Mouse (Mus musculus) heart, embryonic 16.5 days (tissue): ENCODE data around the gene Rorc. TPM values are rescaled to one million over a fixed set of nuclear protein-coding genes. Genes with fewer than 3 reads are reported as not detected.

Experiments
- ATAC-seq: fragments of 200-750 bp; cut with Nextera tagmentation; replicated peaks from 2 replicates; pipeline ENCODE4 v1.8.0; 2017; ENCODE audit warnings: moderate number of reproducible peaks; ENCODE audit not compliant: insufficient read depth, low FRiP score; ENCODE audit errors: extremely low read depth
- H3K27ac ChIP-seq: fragments of 300-500 bp; sonication (generic); 2 replicates; pipeline ENCODE4 v1.5.1; 2014; ENCODE audit warnings: mild to moderate bottlenecking, low read length, control low read depth, moderate library complexity
- H3K27me3 ChIP-seq: fragments of 300-500 bp; sonication (generic); 2 replicates; pipeline ENCODE4 v1.6.1; 2014; ENCODE audit warnings: low read length, mixed read lengths; ENCODE audit not compliant: control insufficient read depth, insufficient read depth
- H3K36me3 ChIP-seq: fragments of 300-500 bp; sonication (generic); 2 replicates; pipeline ENCODE4 v1.6.1; 2014; ENCODE audit not compliant: control insufficient read depth, insufficient read depth
- H3K4me1 ChIP-seq: fragments of 300-500 bp; sonication (generic); 2 replicates; pipeline ENCODE4 v1.6.1; 2014; ENCODE audit warnings: low read length, mixed read lengths; ENCODE audit not compliant: control insufficient read depth, insufficient read depth
- H3K4me2 ChIP-seq: fragments of 300-500 bp; sonication (generic); 2 replicates; pipeline ENCODE4 v1.6.1; 2014; ENCODE audit warnings: low read depth, mild to moderate bottlenecking, control low read depth, low read length
- H3K4me3 ChIP-seq: fragments of 300-500 bp; sonication (generic); 2 replicates; pipeline ENCODE4 v1.5.1; 2014; ENCODE audit warnings: mild to moderate bottlenecking, control low read depth, low read length
- H3K9ac ChIP-seq: fragments of 300-500 bp; sonication (generic); 2 replicates; pipeline ENCODE4 v1.6.1; 2014; ENCODE audit warnings: low read length, control low read depth
- H3K9me3 ChIP-seq: fragments of 300-500 bp; sonication (generic); replicated peaks from 2 replicates; pipeline ENCODE4 v1.6.1; 2016; ENCODE audit warnings: low read length; ENCODE audit not compliant: control insufficient read depth
- WGBS: fragments of 180-500 bp; shearing (Covaris S2); extraction: QIAGEN DNeasy Blood & Tissue Kit; methylation state at CpG from one replicate; pipeline ENCODE4 v1.1.7; 2014; 5-methylcytosine and 5-hydroxymethylcytosine counted together
- polyA plus RNA-seq: library from polyadenylated mRNA; unstranded; fragments of >200 nt; fragmentation: Nextera tagmentation; extraction: Ambion mirVana; gene quantifications from 2 replicates; pipeline ENCODE4 v1.2.1, GENCODE M21; 2015

Gene Rorc
- polyA plus RNA-seq, result 10.1 and 15.1 TPM in 2 replicates

- peak within 1 kb of the TSS; percentile 70 for H3K9ac ChIP-seq
- WGBS, result 10% methylated on average over 5 of the region's 5 CpGs
- 0 out of 2 replicates have a peak, but pooled peaks have one; percentile 25 for ATAC-seq
These were observed at the start of gene Rorc for GRCm38 (mm10) chr3:94372641-94373040. Gene Rorc (plus strand): TSS chr3:94372794.

GRCm38 (mm10) chr3:94328681-94329080 is 43.9 kb upstream of the Rorc start:
- H3K9ac ChIP-seq, result no peak overlapping the region
- no peak overlapping the region for H3K4me3 ChIP-seq
- H3K27ac ChIP-seq, result no peak overlapping the region
- H3K9me3 ChIP-seq, result no peaks in the 10 kb centered on the region
- 61% methylated on average over 3 of the region's 3 CpGs for WGBS
- no peak for ATAC-seq
- no peaks in the 10 kb centered on the region for H3K4me1 ChIP-seq
- H3K27me3 ChIP-seq, result no peaks in the 10 kb centered on the region
- H3K36me3 ChIP-seq, result peaks cover 12% of the 10 kb centered on the region
- H3K4me2 ChIP-seq, result no peak overlapping the region

More at GRCm38 (mm10) chr3:94372641-94373040, at the start of gene Rorc:
- H3K4me3 ChIP-seq, result peak within 1 kb of the TSS; percentile 52
- H3K9me3 ChIP-seq, result no peaks in the 10 kb centered on the region
- H3K36me3 ChIP-seq, result no peaks in the 10 kb centered on the region
- peak within 1 kb of the TSS; percentile 44 for H3K27ac ChIP-seq
- H3K4me2 ChIP-seq, result peak within 1 kb of the TSS; percentile 64
- peaks cover 24% of the 10 kb centered on the region for H3K4me1 ChIP-seq
- no peaks in the 10 kb centered on the region for H3K27me3 ChIP-seq

- Histone ChIP-seq H3K27ac (no peak overlapping the region), H3K27me3 (no peaks in the 10 kb centered on the region), H3K4me2 (no peak overlapping the region), H3K36me3 (peaks cover 5% of the 10 kb centered on the region), H3K4me3 (no peak overlapping the region), H3K4me1 (no peaks in the 10 kb centered on the region), H3K9me3 (no peaks in the 10 kb centered on the region), H3K9ac (no peak overlapping the region)
- 82% methylated on average over 4 of the region's 4 CpGs for WGBS
- no peak for ATAC-seq
These were observed 38.2 kb upstream of the Rorc start for GRCm38 (mm10) chr3:94334442-94334841.

GRCm38 (mm10) chr3:94338522-94338921 is 34.1 kb upstream of the Rorc start:
- H3K9ac ChIP-seq, result no peak overlapping the region
- no peak overlapping the region for H3K27ac ChIP-seq
- no peak overlapping the region for H3K4me2 ChIP-seq
- no peak overlapping the region for H3K4me3 ChIP-seq
- no peaks in the 10 kb centered on the region for H3K36me3 ChIP-seq
- no peaks in the 10 kb centered on the region for H3K27me3 ChIP-seq
- 75% methylated on average over 3 of the region's 3 CpGs for WGBS
- H3K4me1 ChIP-seq, result no peaks in the 10 kb centered on the region
- no peak for ATAC-seq
- no peaks in the 10 kb centered on the region for H3K9me3 ChIP-seq

- no peaks in the 10 kb centered on the region for H3K9me3 ChIP-seq
- H3K4me1 ChIP-seq, result no peaks in the 10 kb centered on the region
- no peak within 1 kb of the TSS for H3K9ac ChIP-seq
- H3K4me3 ChIP-seq, result no peak within 1 kb of the TSS
- no peaks in the 10 kb centered on the region for H3K36me3 ChIP-seq
- ATAC-seq, result no peak
- no peaks in the 10 kb centered on the region for H3K27me3 ChIP-seq
- no peak within 1 kb of the TSS for H3K4me2 ChIP-seq
- H3K27ac ChIP-seq, result no peak within 1 kb of the TSS
- 23% methylated on average over 3 of the region's 3 CpGs for WGBS
These were observed 30.6 kb upstream of the Rorc start, which contains the start of gene Them5 for GRCm38 (mm10) chr3:94341959-94342422. Gene Them5 (plus strand): TSS chr3:94342099.

- ATAC-seq, result no peak
- no peak overlapping the region for H3K27ac ChIP-seq
- H3K4me3 ChIP-seq, result no peak overlapping the region
- 38% methylated on average over 1 of the region's 1 CpGs for WGBS
- no peaks in the 10 kb centered on the region for H3K27me3 ChIP-seq
- H3K9ac ChIP-seq, result no peak overlapping the region
- H3K36me3 ChIP-seq, result no peaks in the 10 kb centered on the region
- H3K9me3 ChIP-seq, result no peaks in the 10 kb centered on the region
- no peaks in the 10 kb centered on the region for H3K4me1 ChIP-seq
- H3K4me2 ChIP-seq, result no peak overlapping the region
These were observed 30.0 kb upstream of the Rorc start for GRCm38 (mm10) chr3:94342552-94342951.

- no peak for ATAC-seq
- Histone ChIP-seq H3K9ac (no peak overlapping the region), H3K36me3 (no peaks in the 10 kb centered on the region), H3K27me3 (no peaks in the 10 kb centered on the region), H3K9me3 (no peaks in the 10 kb centered on the region), H3K4me2 (no peak overlapping the region), H3K4me3 (no peak overlapping the region), H3K4me1 (no peaks in the 10 kb centered on the region), H3K27ac (no peak overlapping the region)
- 89% methylated on average over 2 of the region's 2 CpGs for WGBS
These were observed 28.4 kb upstream of the Rorc start for GRCm38 (mm10) chr3:94344182-94344581.

- 67% methylated on average over 3 of the region's 3 CpGs for WGBS
- H3K27ac ChIP-seq, result no peak overlapping the region
- H3K9ac ChIP-seq, result no peak overlapping the region
- H3K36me3 ChIP-seq, result no peaks in the 10 kb centered on the region
- no peaks in the 10 kb centered on the region for H3K9me3 ChIP-seq
- ATAC-seq, result no peak
- no peaks in the 10 kb centered on the region for H3K4me1 ChIP-seq
- H3K4me2 ChIP-seq, result no peak overlapping the region
- H3K27me3 ChIP-seq, result no peaks in the 10 kb centered on the region
- H3K4me3 ChIP-seq, result no peak overlapping the region
These were observed 27.7 kb upstream of the Rorc start for GRCm38 (mm10) chr3:94344897-94345296.

GRCm38 (mm10) chr3:94348146-94348545 is 24.4 kb upstream of the Rorc start:
- Histone ChIP-seq H3K27ac (no peak overlapping the region), H3K4me1 (no peaks in the 10 kb centered on the region), H3K9ac (no peak overlapping the region), H3K4me3 (no peak overlapping the region), H3K9me3 (no peaks in the 10 kb centered on the region), H3K36me3 (no peaks in the 10 kb centered on the region), H3K4me2 (no peak overlapping the region), H3K27me3 (no peaks in the 10 kb centered on the region)
- ATAC-seq, result no peak
- WGBS, result 70% methylated on average over 2 of the region's 2 CpGs
